Mouse (Mus musculus): ENCODE measurements around the gene Hibadh. TPM values are rescaled to one million over a fixed set of nuclear protein-coding genes. Genes with fewer than 3 reads are reported as not detected.

Hibadh gene
- total and polyA plus RNA-seq, 2 experiments from 2014 or later, result 29.0 to 50.9 TPM

- no peak for ATAC-seq
- 87% methylated on average over 7 of the region's 7 CpGs for WGBS
- H3K9ac ChIP-seq, result no peak overlapping the region
- TF ChIP-seq CTCF (IDR thresholded peaks at IDR 0.05; ENCODE audit: low read depth), result no peak
- no peak overlapping the region for H3K27ac ChIP-seq (ENCODE audit: low read depth, low read length)
- H3K4me2 ChIP-seq (ENCODE audit: low read depth), result no peak overlapping the region
- no peaks in the 10 kb centered on the region; the same call in 1 of the 2 replicates for H3K36me3 ChIP-seq (ENCODE audit: insufficient read depth)
- no peaks in the 10 kb centered on the region for H3K9me3 ChIP-seq (ENCODE audit: low read length)
- H3K27me3 ChIP-seq (ENCODE audit: insufficient read depth, low read length), result no peaks in the 10 kb centered on the region; the same call in 1 of the 2 replicates
- no peak for DNase-seq
- H3K4me1 ChIP-seq (ENCODE audit: insufficient read depth), result no peaks in the 10 kb centered on the region
- H3K4me3 ChIP-seq (ENCODE audit: low read depth, low read length), result no peak overlapping the region
Measured at GRCm38 (mm10) chr6:52601706-52602642, 38.2 kb downstream of the Hibadh start.

DNA sequence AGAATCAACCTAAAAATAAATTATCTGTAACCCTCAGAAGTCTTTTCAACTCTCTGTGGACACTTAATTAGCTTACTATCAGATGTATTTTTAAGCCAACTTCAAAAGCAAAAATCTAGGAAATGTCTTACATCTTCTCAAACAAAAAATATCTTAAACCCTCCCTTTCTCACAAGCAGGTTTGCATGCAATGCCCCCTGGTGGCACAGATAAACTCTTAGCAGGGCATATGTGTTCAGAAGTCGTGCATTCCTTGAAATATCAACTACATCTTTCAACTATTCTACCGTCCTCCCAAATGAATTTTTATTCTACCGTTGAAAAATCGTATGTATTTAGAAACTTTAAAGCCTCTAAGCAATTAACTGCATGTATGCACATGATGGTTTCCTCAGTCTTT, 39.1 kb downstream of the Hibadh start:
- Histone ChIP-seq H3K27ac (ENCODE audit: low read depth, low read length) (no peak overlapping the region), H3K4me2 (ENCODE audit: low read depth) (no peak overlapping the region), H3K9ac (no peak overlapping the region), H3K4me1 (ENCODE audit: insufficient read depth) (no peaks in the 10 kb centered on the region), H3K36me3 (ENCODE audit: insufficient read depth) (no peaks in the 10 kb centered on the region; the same call in 1 of the 2 replicates), H3K27me3 (ENCODE audit: insufficient read depth, low read length) (no peaks in the 10 kb centered on the region; the same call in 1 of the 2 replicates), H3K4me3 (ENCODE audit: low read depth, low read length) (no peak overlapping the region), H3K9me3 (ENCODE audit: low read length) (no peaks in the 10 kb centered on the region)
- ATAC-seq (no peak), DNase-seq (peak; percentile 74)
- peak; percentile 78 for TF ChIP-seq CTCF (IDR thresholded peaks at IDR 0.05; ENCODE audit: low read depth)
- WGBS, result 54% methylated on average over 4 of the region's 4 CpGs

DNA sequence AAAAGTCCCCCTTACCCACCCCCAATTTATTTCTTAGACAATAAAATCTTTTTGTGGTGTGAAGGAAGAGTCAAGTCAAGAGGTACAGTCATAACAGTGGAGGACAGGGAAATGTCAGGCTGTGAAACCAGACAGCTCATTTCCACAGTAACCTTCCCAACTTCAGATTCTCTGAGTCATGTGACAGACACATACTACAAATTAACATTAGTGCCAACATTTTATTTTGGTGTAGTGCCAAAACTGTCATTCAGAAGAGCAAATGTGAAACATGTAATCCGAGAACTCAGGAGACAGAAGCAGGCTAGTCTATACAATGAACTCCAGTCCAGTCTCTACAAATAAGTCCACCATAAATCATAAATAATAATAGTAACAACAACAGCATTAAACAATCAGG, 45.4 kb downstream of the Hibadh start:
- Histone ChIP-seq H3K4me3 (ENCODE audit: low read depth, low read length) (no peak overlapping the region), H3K9ac (no peak overlapping the region), H3K27me3 (ENCODE audit: insufficient read depth, low read length) (no peaks in the 10 kb centered on the region), H3K9me3 (ENCODE audit: low read length) (no peaks in the 10 kb centered on the region), H3K36me3 (ENCODE audit: insufficient read depth) (no peaks in the 10 kb centered on the region), H3K27ac (ENCODE audit: low read depth, low read length) (no peak overlapping the region), H3K4me2 (ENCODE audit: low read depth) (no peak overlapping the region), H3K4me1 (ENCODE audit: insufficient read depth) (no peaks in the 10 kb centered on the region)
- no peak for DNase-seq
- no peak for TF ChIP-seq CTCF (IDR thresholded peaks at IDR 0.05; ENCODE audit: low read depth)
- WGBS, result 46% methylated on average over 1 of the region's 1 CpGs
- ATAC-seq, result no peak

- Histone ChIP-seq H3K4me2 (ENCODE audit: low read depth) (no peak overlapping the region), H3K27me3 (ENCODE audit: insufficient read depth, low read length) (no peaks in the 10 kb centered on the region), H3K9me3 (ENCODE audit: low read length) (no peaks in the 10 kb centered on the region), H3K4me1 (ENCODE audit: insufficient read depth) (no peaks in the 10 kb centered on the region), H3K36me3 (ENCODE audit: insufficient read depth) (no peaks in the 10 kb centered on the region), H3K4me3 (ENCODE audit: low read depth, low read length) (no peak overlapping the region), H3K9ac (no peak overlapping the region), H3K27ac (ENCODE audit: low read depth, low read length) (no peak overlapping the region)
- no peak for TF ChIP-seq CTCF (IDR thresholded peaks at IDR 0.05; ENCODE audit: low read depth)
- no peak for ATAC-seq
- DNase-seq, result no peak
Measured at GRCm38 (mm10) chr6:52586564-52586963, 53.6 kb downstream of the Hibadh start.

GRCm38 (mm10) chr6:52584383-52584782, 55.8 kb downstream of the Hibadh start:
- Histone ChIP-seq H3K4me2 (ENCODE audit: low read depth) (no peak overlapping the region), H3K9me3 (ENCODE audit: low read length) (no peaks in the 10 kb centered on the region), H3K9ac (no peak overlapping the region), H3K4me3 (ENCODE audit: low read depth, low read length) (no peak overlapping the region), H3K27me3 (ENCODE audit: insufficient read depth, low read length) (no peaks in the 10 kb centered on the region), H3K4me1 (ENCODE audit: insufficient read depth) (no peaks in the 10 kb centered on the region), H3K27ac (ENCODE audit: low read depth, low read length) (no peak overlapping the region), H3K36me3 (ENCODE audit: insufficient read depth) (no peaks in the 10 kb centered on the region)
- no peak for TF ChIP-seq CTCF (IDR thresholded peaks at IDR 0.05; ENCODE audit: low read depth)
- WGBS, result 11% methylated on average over 8 of the region's 8 CpGs
- ATAC-seq, result peak; percentile 76
- DNase-seq, result peak; percentile 20

- WGBS, result 87% methylated on average over 4 of the region's 4 CpGs
- Histone ChIP-seq H3K9ac (no peak overlapping the region), H3K27ac (ENCODE audit: low read depth, low read length) (no peak overlapping the region), H3K9me3 (ENCODE audit: low read length) (no peaks in the 10 kb centered on the region), H3K4me3 (ENCODE audit: low read depth, low read length) (no peak overlapping the region), H3K4me1 (ENCODE audit: insufficient read depth) (no peaks in the 10 kb centered on the region), H3K27me3 (ENCODE audit: insufficient read depth, low read length) (no peaks in the 10 kb centered on the region), H3K36me3 (ENCODE audit: insufficient read depth) (no peaks in the 10 kb centered on the region), H3K4me2 (ENCODE audit: low read depth) (no peak overlapping the region)
- ATAC-seq (no peak), DNase-seq (no peak)
- TF ChIP-seq CTCF (IDR thresholded peaks at IDR 0.05; ENCODE audit: low read depth), result no peak
Measured at GRCm38 (mm10) chr6:52581081-52581480, 59.1 kb downstream of the Hibadh start.

- H3K9me3 ChIP-seq (ENCODE audit: low read length), result no peaks in the 10 kb centered on the region
- ATAC-seq (no peak), DNase-seq (no peak)
- H3K27me3 ChIP-seq (ENCODE audit: insufficient read depth, low read length), result no peaks in the 10 kb centered on the region
- no peak overlapping the region for H3K4me2 ChIP-seq (ENCODE audit: low read depth)
- H3K27ac ChIP-seq (ENCODE audit: low read depth, low read length), result no peak overlapping the region
- no peaks in the 10 kb centered on the region for H3K36me3 ChIP-seq (ENCODE audit: insufficient read depth)
- TF ChIP-seq CTCF (IDR thresholded peaks at IDR 0.05; ENCODE audit: low read depth), result no peak
- H3K4me3 ChIP-seq (ENCODE audit: low read depth, low read length), result no peak overlapping the region
- 67% methylated on average over 2 of the region's 2 CpGs for WGBS
- no peak overlapping the region for H3K9ac ChIP-seq
- H3K4me1 ChIP-seq (ENCODE audit: insufficient read depth), result no peaks in the 10 kb centered on the region
Measured at GRCm38 (mm10) chr6:52578322-52578721, 61.9 kb downstream of the Hibadh start.
